Mouse (Mus musculus): ENCODE data around the gene Atp1a3. TPM values are rescaled to one million over a fixed set of nuclear protein-coding genes. Genes with fewer than 3 reads are reported as not detected.

Atp1a3 gene
- polyA plus RNA-seq, 1 experiment from 2014 or later, result 1.7 TPM

- DNase-seq (ENCODE audit: low spot score), result no peak
Observed at GRCm38 (mm10) chr7:24967966-24968365, 37.8 kb downstream of the Atp1a3 start.

- DNase-seq (ENCODE audit: low spot score), result peak; percentile 80
Observed at GRCm38 (mm10) chr7:24964897-24965535, 40.7 kb downstream of the Atp1a3 start.

GRCm38 (mm10) chr7:24964288-24964687 is 41.5 kb downstream of the Atp1a3 start:
- DNase-seq (ENCODE audit: low spot score), result no peak

DNA sequence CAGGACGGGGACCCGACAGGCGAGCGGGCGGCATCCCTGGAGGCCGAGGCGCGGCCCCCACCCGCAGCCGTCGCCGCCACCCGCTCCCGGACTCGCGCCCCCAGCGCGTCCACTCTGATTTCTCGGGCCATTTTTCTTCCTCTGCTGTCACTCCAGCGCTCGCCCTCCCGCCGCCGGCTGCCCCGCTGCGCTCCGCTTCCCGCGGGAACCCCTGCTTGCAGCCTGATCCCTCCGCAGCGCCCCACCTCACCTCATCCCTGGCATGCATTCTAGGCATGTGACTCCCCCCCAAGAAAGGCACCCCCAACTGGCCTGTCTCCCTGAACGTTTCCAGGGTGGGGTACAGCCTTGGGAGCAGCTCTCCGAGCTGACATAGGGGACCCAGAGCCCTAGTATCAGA is 50.5 kb downstream of the Atp1a3 start:
- no peak for DNase-seq (ENCODE audit: low spot score)

- peak; percentile 85 for DNase-seq (ENCODE audit: low spot score)
Observed at GRCm38 (mm10) chr7:24954450-24954849, 51.3 kb downstream of the Atp1a3 start.

DNA sequence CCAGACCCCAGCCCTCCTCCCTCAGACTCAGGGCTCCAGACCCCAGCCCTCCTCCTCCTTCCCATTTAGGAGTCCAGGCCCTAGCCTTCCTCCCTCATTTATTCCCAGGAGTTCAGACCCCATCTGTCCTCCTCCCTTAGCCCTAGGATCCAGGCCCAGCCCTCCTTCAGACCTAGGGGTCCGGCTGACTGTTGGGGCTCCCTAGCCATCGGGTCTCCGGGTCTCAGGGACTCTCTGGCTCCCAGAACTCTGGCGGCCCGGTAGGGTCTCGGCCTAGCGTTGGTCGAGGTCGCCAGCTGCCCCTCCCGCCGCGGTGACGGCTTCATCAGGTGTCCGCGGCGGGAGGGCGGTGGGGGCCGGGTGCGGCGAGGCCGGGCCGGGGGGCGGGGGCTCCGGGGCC is 51.8 kb downstream of the Atp1a3 start:
- DNase-seq (ENCODE audit: low spot score), result no peak

DNA sequence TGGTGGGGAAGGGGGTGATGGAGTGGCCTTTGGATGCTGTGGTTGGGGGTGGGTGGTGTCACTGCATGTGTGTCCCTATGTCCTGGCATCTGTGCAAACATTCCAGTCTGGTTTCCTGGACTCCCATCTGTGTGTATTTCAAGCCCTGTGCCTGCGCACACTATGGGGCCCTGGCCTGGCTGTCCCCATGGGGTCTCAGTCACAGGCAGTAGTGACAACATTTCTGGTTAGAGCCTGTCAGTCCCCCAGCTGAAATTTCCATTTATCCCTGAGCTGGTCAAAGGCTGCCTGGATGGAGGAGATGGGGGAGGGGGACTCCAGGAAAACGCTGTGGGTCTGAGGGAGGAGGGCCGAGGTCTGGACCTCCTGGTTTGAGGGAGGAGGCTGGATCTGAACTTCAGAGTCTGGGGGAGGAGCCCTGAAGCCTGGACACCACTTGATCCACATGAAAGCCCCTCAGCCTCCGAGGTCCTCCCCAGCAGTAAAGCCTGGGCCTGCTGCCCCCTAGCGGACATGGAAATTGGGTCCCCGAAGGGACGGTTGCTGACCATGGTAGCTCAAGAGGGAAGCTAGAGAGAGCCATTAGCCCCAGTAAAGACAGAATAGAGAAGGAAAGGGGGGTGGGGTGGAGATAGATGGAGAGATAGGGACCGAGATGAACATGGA is 55.7 kb downstream of the Atp1a3 start:
- peak; percentile 73 for DNase-seq (ENCODE audit: low spot score)

- no peak for DNase-seq (ENCODE audit: low spot score)
Observed at GRCm38 (mm10) chr7:24948774-24949173, 57.0 kb downstream of the Atp1a3 start.

- no peak for DNase-seq (ENCODE audit: low spot score)
Observed at GRCm38 (mm10) chr7:24947316-24948048, 58.3 kb downstream of the Atp1a3 start.

GRCm38 (mm10) chr7:24944257-24944950 is 61.4 kb downstream of the Atp1a3 start, which contains the start of gene Gm4881:
TSS of gene Gm4881 (minus strand) at chr7:24944494.
- DNase-seq (ENCODE audit: low spot score), result peak; percentile 20

- no peak for DNase-seq (ENCODE audit: low spot score)
Observed at GRCm38 (mm10) chr7:24943641-24944040, 62.1 kb downstream of the Atp1a3 start.

DNA sequence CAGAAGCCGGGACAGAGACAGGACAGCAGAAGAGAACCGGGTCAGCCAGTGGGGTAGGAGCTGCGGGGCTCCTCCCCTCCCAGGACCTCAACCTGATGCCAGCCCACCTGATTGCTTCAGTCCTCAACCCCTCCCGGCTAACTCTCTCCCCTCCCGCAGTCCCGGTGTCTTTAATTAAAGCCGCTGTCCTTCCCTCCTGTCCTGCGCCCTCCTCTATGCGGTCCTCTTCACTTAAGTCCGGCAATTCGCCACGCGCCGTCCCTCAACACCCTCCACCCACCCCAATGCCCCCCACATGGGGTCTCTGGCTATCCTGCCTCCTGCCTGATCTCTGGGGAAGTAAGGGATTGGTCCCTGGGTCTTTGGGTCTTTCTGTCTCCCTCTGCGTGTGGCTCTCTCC is 74.1 kb downstream of the Atp1a3 start:
- DNase-seq (ENCODE audit: low spot score), result no peak

GRCm38 (mm10) chr7:24930475-24930874 is 75.3 kb downstream of the Atp1a3 start:
- no peak for DNase-seq (ENCODE audit: low spot score)

Small RNAs within 50 kb of the gene (microRNA-seq; reads per million reads assigned to microRNA genes)
- gene Mir7046 (ENCODE audit: borderline number of aligned reads) (1.2 reads per million), gene Mir7047 (ENCODE audit: borderline number of aligned reads) (not detected)

Other genes starting within 250 kb of the Atp1a3 start
- gene Cd177, start 245.6 kb downstream of the Atp1a3 start, polyA plus RNA-seq (2015; fragmentation: Nextera tagmentation; extraction: Ambion mirVana), result 0.49 and 0.86 TPM in 2 replicates
- gene Ceacam10, start 228.8 kb downstream of the Atp1a3 start, polyA plus RNA-seq (2015; fragmentation: Nextera tagmentation; extraction: Ambion mirVana), result 0.98 and 1.1 TPM in 2 replicates
- 12.1 and 19.0 TPM in 2 replicates for gene Gm9844, start 143.7 kb downstream of the Atp1a3 start, polyA plus RNA-seq (2015; fragmentation: Nextera tagmentation; extraction: Ambion mirVana)
- not detected in 2 replicates for gene Lypd4, start 136.0 kb downstream of the Atp1a3 start, polyA plus RNA-seq (2015; fragmentation: Nextera tagmentation; extraction: Ambion mirVana)
- gene Dmrtc2, start 135.9 kb downstream of the Atp1a3 start, polyA plus RNA-seq (2015; fragmentation: Nextera tagmentation; extraction: Ambion mirVana), result 0.08 and 0.10 TPM in 2 replicates
- 2,922 and 3,108 TPM in 2 replicates for gene Rps19, start 121.6 kb downstream of the Atp1a3 start, polyA plus RNA-seq (2015; fragmentation: Nextera tagmentation; extraction: Ambion mirVana)
- 1.1 and 1.5 TPM in 2 replicates for gene Cd79a, start 108.6 kb downstream of the Atp1a3 start, polyA plus RNA-seq (2015; fragmentation: Nextera tagmentation; extraction: Ambion mirVana)
- gene Arhgef1, start 103.0 kb downstream of the Atp1a3 start, polyA plus RNA-seq (2015; fragmentation: Nextera tagmentation; extraction: Ambion mirVana), result 244 and 341 TPM in 2 replicates
- gene Gm4881, start 61.5 kb downstream of the Atp1a3 start, polyA plus RNA-seq (2015; fragmentation: Nextera tagmentation; extraction: Ambion mirVana), result not detected in 2 replicates
- 220 and 236 TPM in 2 replicates for gene Rabac1, start 33.2 kb downstream of the Atp1a3 start, polyA plus RNA-seq (2015; fragmentation: Nextera tagmentation; extraction: Ambion mirVana)
- 0.80 and 1.2 TPM in 2 replicates for gene Grik5, start 66.4 kb upstream of the Atp1a3 start, polyA plus RNA-seq (2015; fragmentation: Nextera tagmentation; extraction: Ambion mirVana)
- gene Zfp574, start 66.6 kb upstream of the Atp1a3 start, polyA plus RNA-seq (2015; fragmentation: Nextera tagmentation; extraction: Ambion mirVana), result 18.1 and 20.8 TPM in 2 replicates
- 1.5 and 1.9 TPM in 2 replicates for gene Pou2f2, start 173.8 kb upstream of the Atp1a3 start, polyA plus RNA-seq (2015; fragmentation: Nextera tagmentation; extraction: Ambion mirVana)
- gene Dedd2, start 214.7 kb upstream of the Atp1a3 start, polyA plus RNA-seq (2015; fragmentation: Nextera tagmentation; extraction: Ambion mirVana), result 28.4 and 32.8 TPM in 2 replicates
- 2.7 and 3.1 TPM in 2 replicates for gene Zfp526, start 215.5 kb upstream of the Atp1a3 start, polyA plus RNA-seq (2015; fragmentation: Nextera tagmentation; extraction: Ambion mirVana)
- gene Gsk3a, start 231.9 kb upstream of the Atp1a3 start, polyA plus RNA-seq (2015; fragmentation: Nextera tagmentation; extraction: Ambion mirVana), result 16.7 and 17.5 TPM in 2 replicates
- 4.5 and 6.4 TPM in 2 replicates for gene Erf, start 244.8 kb upstream of the Atp1a3 start, polyA plus RNA-seq (2015; fragmentation: Nextera tagmentation; extraction: Ambion mirVana)

All from thymus, postnatal 0 days (tissue).